Mouse (Mus musculus) thymus, adult 2 months (tissue): ENCODE data around the gene Golph3l. TPM values are rescaled to one million over a fixed set of nuclear protein-coding genes. Genes with fewer than 3 reads are reported as not detected.
"Not testable (repeated sequence)": the region's sequence is repeated elsewhere in the genome, so short reads cannot be mapped to it uniquely, and the experiment has no call there.

Source experiments
- DNase-seq: peaks from one replicate; pipeline ENCODE4 v3.0.0; 2021
- H3K27ac ChIP-seq: fragments of 200-500 bp; 2 replicates; pipeline ENCODE4 v1.5.1; 2012; ENCODE audit warnings: low read length, control low read depth; ENCODE audit not compliant: control insufficient read depth, insufficient read depth
- H3K27me3 ChIP-seq: fragments of 200-500 bp; 2 replicates; pipeline ENCODE4 v1.6.1; 2012; ENCODE audit warnings: mild to moderate bottlenecking, low read length, moderate library complexity, mixed read lengths; ENCODE audit not compliant: control insufficient read depth, insufficient read depth
- H3K36me3 ChIP-seq: fragments of 200-500 bp; 2 replicates; pipeline ENCODE4 v1.6.1; 2012; ENCODE audit warnings: mild to moderate bottlenecking, low read length, moderate library complexity; ENCODE audit not compliant: control insufficient read depth, insufficient read depth
- H3K4me1 ChIP-seq: fragments of 200-500 bp; replicated peaks from 2 replicates; pipeline ENCODE4 v1.6.1; 2012; ENCODE audit warnings: low read length; ENCODE audit not compliant: control insufficient read depth, insufficient read depth
- H3K4me3 ChIP-seq: fragments of 200-500 bp; 2 replicates; pipeline ENCODE4 v1.5.1; 2012; ENCODE audit warnings: mild to moderate bottlenecking, low read length, control low read depth, moderate library complexity; ENCODE audit not compliant: control insufficient read depth, insufficient read depth
- CTCF ChIP-seq: fragments of 200-500 bp; IDR thresholded peaks from 2 replicates; pipeline ENCODE4 v1.5.1; 2012; ENCODE audit warnings: mild to moderate bottlenecking, control low read depth, low read length, moderate library complexity, borderline replicate concordance; ENCODE audit not compliant: control insufficient read depth, poor library complexity, insufficient read depth; ENCODE audit errors: extremely low read depth
- POLR2A ChIP-seq: fragments of 200-500 bp; IDR thresholded peaks from 2 replicates; pipeline ENCODE4 v1.6.1; 2012; ENCODE audit warnings: mild to moderate bottlenecking, low read length, control low read depth, moderate library complexity; ENCODE audit not compliant: control insufficient read depth, poor library complexity, insufficient read depth; ENCODE audit errors: extremely low read depth
- WGBS: fragments of 180-500 bp; shearing (Covaris S2); methylation state at CpG from one replicate; pipeline ENCODE4 v1.1.7; 2018; 5-methylcytosine and 5-hydroxymethylcytosine counted together
- polyA plus RNA-seq: library from polyadenylated mRNA; depleted of rRNA; stranded (reverse); fragments of >200 nt; gene quantifications from 2 replicates; pipeline ENCODE4 v1.2.3, GENCODE M21; 2012

Golph3l gene
- polyA plus RNA-seq, 1 experiment: 8.6 TPM

DNA sequence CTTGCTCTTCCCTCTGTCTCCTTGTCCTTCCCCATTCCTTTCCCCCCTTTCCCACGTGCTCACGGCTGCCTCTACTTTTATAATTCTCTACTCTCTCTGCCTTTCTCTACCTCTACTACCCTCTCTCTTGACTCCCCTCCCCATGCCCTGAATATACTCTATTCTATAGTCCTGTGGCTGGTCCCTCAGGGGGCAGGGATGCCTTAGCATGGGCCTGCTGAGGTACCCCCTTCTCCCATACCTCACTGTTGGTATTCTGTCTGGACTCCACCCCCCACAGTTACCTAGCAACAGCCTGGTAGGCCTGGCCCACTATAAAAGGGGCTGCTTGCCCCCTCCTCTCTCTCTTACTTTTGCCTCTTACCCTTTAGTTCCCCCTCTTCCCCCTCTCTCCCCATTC, 34.8 kb downstream of the Golph3l start:
- TF ChIP-seq POLR2A (no peak), CTCF (no peak)
- Histone ChIP-seq H3K4me3 (no peak overlapping the region), H3K27me3 (no peaks in the 10 kb centered on the region), H3K36me3 (peaks cover 27% of the 10 kb centered on the region; the same call in 1 of the 2 replicates), H3K27ac (no peak overlapping the region), H3K4me1 (peaks cover 4% of the 10 kb centered on the region; the same call in 1 of the 2 replicates)
- WGBS: 72% methylated on average over 2 of the region's 2 CpGs
- no peak for DNase-seq

DNA sequence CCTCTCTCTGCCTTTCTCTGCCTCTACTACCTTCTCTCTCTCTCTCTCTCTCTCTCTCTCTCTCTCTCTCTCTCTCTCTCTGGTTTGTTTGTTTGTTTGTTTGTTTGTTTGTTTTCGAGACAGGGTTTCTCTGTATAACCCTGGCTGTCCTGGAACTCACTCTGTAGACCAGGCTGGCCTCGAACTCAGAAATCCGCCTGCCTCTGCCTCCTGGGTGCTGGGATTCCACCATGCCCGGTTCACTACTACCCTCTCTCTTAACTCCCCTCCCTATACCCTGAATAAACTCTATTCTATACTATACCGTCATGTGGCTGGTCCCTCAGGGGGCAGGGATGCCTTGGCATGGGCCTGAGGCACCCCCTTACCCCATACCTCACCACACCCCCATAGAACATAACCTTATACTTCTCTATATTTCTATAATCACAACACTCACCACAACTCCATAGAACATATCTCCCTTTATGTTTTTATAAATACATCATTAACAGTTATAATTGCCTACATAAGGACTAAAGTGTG, 35.3 kb downstream of the Golph3l start:
- not testable (repeated sequence) for H3K4me3 ChIP-seq, H3K27ac ChIP-seq, H3K4me1 ChIP-seq, H3K27me3 ChIP-seq, DNase-seq
- H3K36me3 ChIP-seq: peaks cover 28% of the 10 kb centered on the region; the same call in 1 of the 2 replicates
- WGBS: 86% methylated on average over 5 of the region's 5 CpGs

DNA sequence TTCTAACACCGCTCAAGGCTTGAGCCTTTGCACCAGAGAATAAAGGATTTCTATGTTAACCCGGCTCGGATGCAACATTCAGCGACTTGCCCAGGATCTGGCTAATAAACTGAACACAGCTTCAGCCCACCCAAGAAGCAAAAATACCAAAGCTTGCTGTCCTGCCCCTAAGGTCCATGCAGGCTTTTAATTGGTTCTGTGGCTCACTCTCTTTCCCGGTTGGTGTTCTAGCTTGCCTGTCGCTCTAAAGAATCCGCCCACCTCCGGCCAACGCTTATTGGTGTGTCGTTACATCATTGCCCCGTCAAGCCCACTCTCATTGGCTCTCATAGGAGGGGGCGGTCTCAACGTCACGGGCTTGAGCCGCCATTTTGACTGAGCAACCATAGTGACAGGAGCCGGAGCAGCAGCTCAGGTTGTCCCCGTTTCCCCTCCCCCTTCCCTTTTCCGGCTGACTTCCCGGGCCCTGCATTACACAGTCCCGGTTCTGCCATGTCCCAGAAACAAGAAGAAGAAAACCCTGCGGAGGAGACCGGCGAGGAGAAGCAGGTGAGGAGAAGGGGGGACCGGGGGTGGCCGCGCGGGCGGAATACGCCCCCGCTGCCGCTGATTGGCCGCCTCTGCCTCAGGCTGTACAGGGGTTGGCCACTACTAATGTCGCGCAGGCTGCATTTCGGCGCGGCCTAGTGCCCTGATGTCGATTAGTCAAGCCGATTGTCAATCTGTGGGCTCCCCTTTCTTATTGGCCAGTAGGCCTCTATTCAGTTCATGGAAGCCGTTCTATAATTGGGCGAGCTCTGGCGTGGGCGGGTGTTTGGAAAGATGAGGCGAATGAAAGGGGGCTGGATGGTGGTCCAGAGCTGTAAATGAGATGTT, 36.1 kb downstream of the Golph3l start, which contains the start of gene Ensa:
Ensa (plus strand) TSS at position 366 of the 876 bp plus-strand sequence.
- Histone ChIP-seq H3K4me1 (peaks cover 4% of the 10 kb centered on the region; the same call in 1 of the 2 replicates), H3K36me3 (peaks cover 31% of the 10 kb centered on the region), H3K27ac (peak within 1 kb of the TSS; percentile 69; the same call in 1 of the 2 replicates), H3K27me3 (no peaks in the 10 kb centered on the region), H3K4me3 (peak within 1 kb of the TSS; percentile 72)
- peak; percentile 96 for DNase-seq
- under 1% methylated on average over 44 of the region's 44 CpGs for WGBS
- TF ChIP-seq CTCF: 0 out of 2 replicates have a peak, but pooled peaks have one; percentile 36
- TF ChIP-seq POLR2A: peak; percentile 45; the same call in 1 of the 2 replicates

DNA sequence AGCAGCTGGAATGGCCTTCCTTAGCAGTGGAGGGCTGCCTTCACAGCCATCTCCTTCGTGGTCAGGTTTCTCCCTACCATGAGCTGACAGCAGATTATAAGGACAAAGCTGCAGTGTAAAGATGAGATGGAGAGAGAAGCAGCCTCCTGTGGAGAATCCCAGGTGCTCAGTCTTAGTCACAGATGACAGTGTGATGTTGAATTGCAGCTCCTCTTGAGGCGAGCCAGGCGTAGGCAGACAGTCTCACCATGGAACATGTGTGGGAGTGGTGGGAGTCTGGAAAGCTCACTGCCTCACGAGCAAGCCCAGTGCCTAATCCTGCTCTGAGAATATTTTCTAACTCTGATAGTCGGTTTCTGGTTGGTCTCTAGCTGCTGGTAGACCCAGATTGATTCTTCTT, 39.0 kb downstream of the Golph3l start:
- Histone ChIP-seq H3K36me3 (peaks cover 53% of the 10 kb centered on the region), H3K27ac (no peak overlapping the region), H3K27me3 (no peaks in the 10 kb centered on the region), H3K4me1 (peaks cover 4% of the 10 kb centered on the region; the same call in 1 of the 2 replicates), H3K4me3 (no peak overlapping the region)
- TF ChIP-seq POLR2A: no peak
- no peak for TF ChIP-seq CTCF
- DNase-seq: no peak
- WGBS: 92% methylated on average over 5 of the region's 5 CpGs

DNA sequence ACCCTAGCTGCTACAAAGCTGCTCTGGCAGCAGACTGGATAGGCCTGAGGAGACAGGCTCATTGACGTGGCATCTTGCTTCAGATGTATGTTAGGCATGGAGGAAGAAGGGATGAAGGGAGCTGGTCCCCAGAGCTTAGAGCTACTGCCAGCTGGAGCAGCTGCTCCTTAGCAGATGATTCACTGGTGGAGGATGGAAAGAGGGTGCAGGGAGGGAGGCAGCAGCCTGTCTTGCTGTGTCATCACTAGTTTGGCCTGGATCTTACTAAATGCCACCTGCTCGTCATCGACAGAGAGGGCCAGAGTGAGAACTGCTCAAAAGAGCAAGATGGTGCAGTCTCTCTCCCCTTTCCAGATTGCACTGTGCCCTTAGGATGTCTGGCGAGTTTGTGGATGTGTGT, 41.0 kb downstream of the Golph3l start:
- Histone ChIP-seq H3K27me3 (no peaks in the 10 kb centered on the region), H3K4me1 (peaks cover 4% of the 10 kb centered on the region; the same call in 1 of the 2 replicates), H3K4me3 (no peak overlapping the region), H3K27ac (no peak overlapping the region), H3K36me3 (peaks cover 66% of the 10 kb centered on the region)
- no peak for DNase-seq
- 95% methylated on average over 4 of the region's 4 CpGs for WGBS
- TF ChIP-seq CTCF (no peak), POLR2A (no peak)

DNA sequence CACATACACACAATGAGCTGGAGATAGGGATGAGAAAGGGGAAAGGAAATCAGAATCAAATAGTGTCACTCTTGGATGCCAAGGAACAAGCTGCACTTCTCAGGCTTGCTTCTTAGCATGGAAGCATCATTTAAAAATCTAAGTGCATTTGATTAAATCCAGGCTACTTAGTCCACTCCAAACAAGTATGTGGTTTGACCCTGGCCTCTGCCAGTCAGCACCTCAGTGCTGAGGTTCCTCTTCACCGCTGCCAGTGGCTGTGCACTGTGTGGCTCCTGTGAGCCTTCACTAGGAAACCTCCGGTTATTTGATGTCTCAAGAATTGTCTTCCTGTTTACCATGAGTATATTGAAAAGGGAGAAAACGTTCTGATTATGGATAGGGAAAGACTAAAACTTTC, 42.1 kb downstream of the Golph3l start:
- no peaks in the 10 kb centered on the region for H3K4me1 ChIP-seq
- WGBS: 48% methylated on average over 3 of the region's 3 CpGs
- TF ChIP-seq CTCF (no peak), POLR2A (no peak)

More for the DNA sequence above, 42.1 kb downstream of the Golph3l start:
- Histone ChIP-seq H3K27me3 (no peaks in the 10 kb centered on the region), H3K4me3 (no peak overlapping the region), H3K27ac (no peak overlapping the region), H3K36me3 (peaks cover 76% of the 10 kb centered on the region)
- no peak for DNase-seq
